Mouse (Mus musculus) central nervous system, embryonic 18 days (tissue): ENCODE data around the gene Gm27027. TPM values are rescaled to one million over a fixed set of nuclear protein-coding genes. Genes with fewer than 3 reads are reported as not detected.

Experiments
- polyA plus RNA-seq: library from polyadenylated mRNA; depleted of rRNA; stranded (reverse); fragments of >200 nt; gene quantifications from 2 replicates; pipeline ENCODE4 v1.2.3, GENCODE M21; 2012; rRNA removed

Gene Gm27027
- 0.19 TPM in 1 of 2 replicates, not detected in the other for polyA plus RNA-seq

DNA sequence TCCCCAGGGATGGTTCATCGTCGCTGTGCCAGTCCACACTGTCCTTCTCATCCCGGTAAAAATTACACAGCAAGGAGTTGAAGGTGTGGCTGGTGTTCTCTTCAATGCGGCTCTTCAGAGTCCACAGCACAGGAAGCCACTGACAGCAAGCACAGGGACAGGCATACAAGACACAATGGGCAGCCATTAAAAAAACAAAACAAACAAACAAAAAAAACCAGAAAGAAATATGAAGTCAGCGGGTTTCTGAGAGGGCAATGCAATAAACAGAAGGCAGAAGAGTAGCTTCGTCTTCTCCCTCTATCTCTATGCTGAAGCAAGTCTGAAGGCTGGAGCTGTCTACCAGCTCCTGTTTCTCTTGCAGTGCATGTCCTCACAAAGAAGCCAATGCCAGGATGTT lies at the start of gene Gm27027:
TSS of gene Gm27027 (minus strand) at position 101 of the 400 bp plus-strand sequence.

DNA sequence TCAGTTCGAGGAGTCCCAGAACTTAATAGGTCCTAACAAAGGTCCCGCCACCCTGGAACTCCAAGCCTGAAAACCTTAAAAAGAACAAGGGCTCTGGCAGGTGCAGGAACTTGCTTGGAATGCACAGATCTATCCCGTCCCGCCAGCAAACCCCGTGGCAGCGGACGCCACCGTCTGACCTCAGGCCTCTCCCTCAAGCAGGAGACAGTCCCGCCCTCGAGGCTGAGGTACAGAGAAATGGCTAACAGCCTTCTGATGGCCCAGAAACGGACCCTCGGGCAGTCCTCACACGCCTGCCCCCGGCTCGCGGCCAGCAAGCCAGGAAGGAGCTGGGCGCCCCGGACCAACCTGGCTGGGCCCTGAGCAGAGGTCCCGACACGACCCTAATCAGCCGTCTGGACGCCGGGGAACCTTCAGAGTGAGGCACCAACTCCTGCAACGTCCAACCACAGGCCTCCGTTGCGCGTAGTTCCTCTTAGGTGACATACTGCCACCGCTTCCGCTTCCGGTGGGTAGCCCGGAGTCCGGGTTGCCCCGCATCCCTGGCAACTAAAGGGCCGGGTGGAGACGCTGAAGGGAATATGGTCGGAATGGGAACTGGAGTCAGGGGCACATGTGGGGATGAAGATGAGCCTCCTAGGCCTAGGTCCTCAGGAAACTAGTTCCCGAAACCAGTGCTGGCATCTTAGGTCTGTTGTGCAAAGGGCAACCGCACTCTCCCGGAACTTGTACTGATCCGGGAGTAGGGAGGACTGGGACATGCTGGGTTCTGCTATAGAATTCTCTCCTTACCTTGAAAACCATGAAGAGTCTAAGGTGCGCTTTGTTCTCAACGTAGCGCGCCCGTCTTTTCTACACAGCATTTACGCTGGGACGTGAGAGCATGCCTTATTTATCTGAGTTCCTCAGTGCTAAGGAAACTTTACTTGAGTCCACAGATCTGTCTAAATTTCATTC lies 14.5 kb upstream of the Gm27027 start, which contains the start of gene Alkbh3:
TSS of gene Alkbh3 (minus strand) at position 473 of the 957 bp plus-strand sequence.

DNA sequence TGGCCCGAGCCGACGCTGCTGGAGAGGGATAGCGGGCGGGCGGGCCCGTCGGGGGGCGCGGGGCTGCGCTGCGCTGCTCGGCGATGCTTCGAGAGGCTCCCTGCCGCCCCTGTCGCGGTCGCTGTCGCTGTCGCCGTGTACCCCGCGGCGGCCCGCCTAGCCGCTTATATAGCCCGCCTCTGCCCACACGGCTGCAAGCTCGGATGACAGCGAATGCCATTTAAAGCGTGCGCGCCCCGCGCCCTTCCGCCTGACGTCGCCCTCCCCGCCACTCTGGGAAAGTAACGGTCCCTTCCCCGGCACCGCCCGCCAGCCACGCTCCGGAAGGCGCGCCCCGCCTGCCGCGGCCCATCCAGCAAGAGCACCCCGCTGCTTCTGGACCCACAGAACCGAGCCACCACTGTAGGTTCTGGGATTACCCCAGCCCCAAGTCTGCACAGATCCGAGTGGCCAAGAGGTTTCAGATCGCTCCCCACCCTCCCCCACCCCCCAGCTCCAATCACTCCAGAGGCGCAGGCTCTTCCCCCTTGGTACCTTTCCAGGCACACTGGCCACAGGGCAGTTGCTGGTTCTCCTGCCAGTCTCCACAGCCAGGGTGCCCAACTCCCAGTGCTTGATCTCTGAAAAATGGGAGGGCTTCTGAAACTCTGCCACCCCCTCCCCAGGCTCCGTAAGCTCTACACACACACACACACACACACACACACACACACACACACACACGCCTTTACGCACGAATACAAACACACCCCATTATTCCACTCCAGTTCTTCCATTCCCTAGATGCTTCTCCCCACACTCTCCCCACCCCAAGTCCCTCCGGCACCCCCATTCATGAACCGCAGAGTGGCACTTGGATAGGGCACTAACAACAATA lies 39.0 kb downstream of the Gm27027 start, which contains the start of gene Gm13889:
TSS of gene Gm13889 (minus strand) at position 294 of the 877 bp plus-strand sequence.

Other genes starting within 250 kb of the Gm27027 start
- 35.8 and 38.9 TPM in 2 replicates for gene Ext2, start 173.8 kb downstream of the Gm27027 start, polyA plus RNA-seq
- gene Accs, start 146.4 kb downstream of the Gm27027 start, polyA plus RNA-seq, result 16.0 and 16.2 TPM in 2 replicates
- gene Accsl, start 127.2 kb downstream of the Gm27027 start, polyA plus RNA-seq, result 0.41 and 0.52 TPM in 2 replicates
- gene Gm13889, start 39.2 kb downstream of the Gm27027 start, polyA plus RNA-seq, result 41.3 and 49.2 TPM in 2 replicates
- 56.1 and 59.2 TPM in 2 replicates for gene Alkbh3, start 14.5 kb upstream of the Gm27027 start, polyA plus RNA-seq
- gene Hsd17b12, start 161.6 kb upstream of the Gm27027 start, polyA plus RNA-seq, result 82.8 and 89.7 TPM in 2 replicates